Mouse (Mus musculus): ENCODE measurements around the gene Mapk14. TPM values are rescaled to one million over a fixed set of nuclear protein-coding genes. Genes with fewer than 3 reads are reported as not detected.
A peak's percentile ranks its signal among the peaks of the same experiment; 100 is the strongest.

The Mapk14 gene
- polyA plus RNA-seq, 1 experiment from 2014 or later, result 42.7 TPM

DNA sequence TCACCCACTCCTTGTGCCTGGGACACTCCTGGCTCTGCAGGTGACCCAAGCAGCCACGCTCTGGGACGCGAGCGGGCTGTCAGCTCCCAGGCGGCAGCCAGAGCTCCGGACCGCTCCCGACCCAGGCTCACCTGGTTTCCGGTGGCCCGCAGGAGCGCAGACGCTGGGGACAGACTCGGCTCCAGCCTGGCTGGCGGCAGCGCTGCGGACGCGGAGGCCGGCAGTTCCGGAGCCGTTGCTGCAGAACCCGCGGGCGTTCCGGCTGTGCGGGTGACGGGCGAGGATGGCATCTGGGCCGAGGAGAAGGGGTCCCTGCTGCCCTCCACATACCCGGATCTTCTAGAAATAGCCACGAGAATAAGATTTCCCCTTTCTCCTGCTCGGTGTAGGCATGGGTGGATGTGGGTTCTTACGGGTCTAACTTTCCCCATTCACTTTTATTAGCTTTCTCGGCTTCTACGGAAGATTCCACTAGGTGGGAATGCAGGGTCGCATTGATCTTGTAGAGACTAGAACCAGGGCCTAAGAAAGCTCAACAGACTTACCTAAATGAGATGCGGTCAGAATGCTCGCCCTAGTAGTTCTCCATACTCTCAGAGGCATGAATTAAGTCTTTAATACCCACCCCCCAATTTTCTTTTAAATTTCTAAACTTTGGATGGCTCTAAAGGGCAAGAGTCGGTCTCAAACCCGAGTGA is 1.4 kb upstream of the Mapk14 start, which contains the start of gene Slc26a8:
Slc26a8 (minus strand) TSS at position 648 of the 698 bp plus-strand sequence.
- peak within 1 kb of the TSS; percentile 85 for H3K9ac ChIP-seq
- 9% methylated on average over 40 of the region's 40 CpGs for WGBS
- no peaks in the 10 kb centered on the region for H3K9me3 ChIP-seq
- H3K4me3 ChIP-seq, result peak within 1 kb of the TSS; percentile 97
- ATAC-seq (ENCODE audit: low FRiP score, low read depth), result no peak
- peaks cover 24% of the 10 kb centered on the region for H3K4me1 ChIP-seq
- H3K36me3 ChIP-seq, result no peaks in the 10 kb centered on the region
- peaks cover 7% of the 10 kb centered on the region for H3K27me3 ChIP-seq (replicated peaks)
- H3K27ac ChIP-seq, result peak within 1 kb of the TSS; percentile 15; the same call in 1 of the 2 replicates
- H3K4me2 ChIP-seq (replicated peaks), result peak within 1 kb of the TSS; percentile 88

- Histone ChIP-seq H3K36me3 (no peaks in the 10 kb centered on the region), H3K4me1 (peaks cover 32% of the 10 kb centered on the region), H3K27me3 (replicated peaks) (peaks cover 7% of the 10 kb centered on the region), H3K9me3 (no peaks in the 10 kb centered on the region), H3K4me2 (replicated peaks) (peak overlapping the region; percentile 77), H3K27ac (peak overlapping the region; percentile 92), H3K9ac (peak overlapping the region; percentile 85), H3K4me3 (peak overlapping the region; percentile 97)
- peak; percentile 72 for ATAC-seq (ENCODE audit: low FRiP score, low read depth)
- WGBS, result under 1% methylated on average over 50 of the region's 53 CpGs
Measured at GRCm38 (mm10) chr17:28691687-28692340, 685 bp downstream of the Mapk14 start.

DNA sequence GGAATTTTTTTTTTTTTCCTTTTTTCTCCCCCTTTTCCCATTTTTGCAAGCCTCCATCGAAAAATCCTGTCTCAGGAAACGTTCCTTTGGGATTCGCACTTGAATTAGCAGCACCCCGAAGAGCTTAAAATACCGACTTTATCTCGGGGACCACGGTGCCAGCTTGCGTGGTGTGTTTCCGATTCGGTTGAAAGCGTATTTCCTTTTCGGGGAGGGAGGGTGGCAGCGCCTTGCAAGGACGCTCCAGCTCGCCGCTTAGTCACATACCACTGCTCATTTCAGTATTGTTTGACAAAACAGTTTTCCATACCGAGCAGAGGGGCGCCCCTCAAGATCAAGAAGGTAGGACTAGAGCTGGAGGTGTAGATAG is 1.2 kb downstream of the Mapk14 start:
- no peak for ATAC-seq (ENCODE audit: low FRiP score, low read depth)
- H3K4me1 ChIP-seq, result peaks cover 37% of the 10 kb centered on the region
- under 1% methylated on average over 18 of the region's 18 CpGs for WGBS

DNA sequence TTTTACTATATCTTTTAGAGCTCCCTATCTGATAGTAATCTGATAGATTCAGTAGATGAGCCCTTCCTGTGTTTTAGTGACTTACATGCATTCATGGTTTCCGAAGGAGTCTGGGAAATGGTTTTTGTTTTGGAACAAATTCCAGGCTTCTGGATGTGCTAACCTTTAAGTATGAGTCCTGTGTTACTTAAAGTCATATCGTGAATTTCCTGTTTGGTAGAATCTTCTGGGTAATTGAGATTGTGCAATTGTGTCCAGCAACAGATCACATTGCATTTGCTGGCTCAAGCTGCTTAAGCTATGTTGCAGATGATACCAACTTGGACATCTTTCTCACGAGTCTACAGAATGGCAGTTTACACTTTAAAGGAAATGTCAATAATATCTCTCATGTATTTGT is 2.0 kb downstream of the Mapk14 start:
- no peak overlapping the region for H3K27ac ChIP-seq
- 57% methylated on average over 3 of the region's 3 CpGs for WGBS
- H3K9me3 ChIP-seq, result no peaks in the 10 kb centered on the region
- no peak for ATAC-seq (ENCODE audit: low FRiP score, low read depth)
- no peaks in the 10 kb centered on the region for H3K36me3 ChIP-seq
- no peak overlapping the region for H3K9ac ChIP-seq
- H3K4me3 ChIP-seq, result peak overlapping the region; percentile 97; the same call in 1 of the 2 replicates
- H3K4me1 ChIP-seq, result peaks cover 44% of the 10 kb centered on the region
- H3K27me3 ChIP-seq (replicated peaks), result peaks cover 7% of the 10 kb centered on the region
- peak overlapping the region; percentile 77 for H3K4me2 ChIP-seq (replicated peaks)

More for the DNA sequence above, 1.2 kb downstream of the Mapk14 start:
- peak overlapping the region; percentile 77 for H3K4me2 ChIP-seq (replicated peaks)
- H3K9me3 ChIP-seq, result no peaks in the 10 kb centered on the region
- peaks cover 7% of the 10 kb centered on the region for H3K27me3 ChIP-seq (replicated peaks)
- H3K9ac ChIP-seq, result peak overlapping the region; percentile 85
- H3K4me3 ChIP-seq, result peak overlapping the region; percentile 97
- H3K27ac ChIP-seq, result 0 out of 2 replicates have a peak overlapping the region, but pooled peaks have one; percentile 92
- H3K36me3 ChIP-seq, result no peaks in the 10 kb centered on the region

GRCm38 (mm10) chr17:28694078-28694477 is 2.9 kb downstream of the Mapk14 start:
- peaks cover 5% of the 10 kb centered on the region for H3K27me3 ChIP-seq (replicated peaks)
- no peak overlapping the region for H3K27ac ChIP-seq
- no peak for ATAC-seq (ENCODE audit: low FRiP score, low read depth)
- H3K4me1 ChIP-seq, result peaks cover 49% of the 10 kb centered on the region
- no peak overlapping the region for H3K4me3 ChIP-seq
- H3K9ac ChIP-seq, result no peak overlapping the region; the same call in 1 of the 2 replicates
- H3K4me2 ChIP-seq (replicated peaks), result no peak overlapping the region; the same call in 1 of the 2 replicates
- 76% methylated on average over 2 of the region's 2 CpGs for WGBS
- H3K9me3 ChIP-seq, result no peaks in the 10 kb centered on the region
- no peaks in the 10 kb centered on the region for H3K36me3 ChIP-seq

GRCm38 (mm10) chr17:28694832-28695231 is 3.7 kb downstream of the Mapk14 start:
- no peak overlapping the region for H3K27ac ChIP-seq
- H3K27me3 ChIP-seq (replicated peaks), result no peaks in the 10 kb centered on the region
- H3K4me3 ChIP-seq, result no peak overlapping the region
- no peak overlapping the region for H3K4me2 ChIP-seq (replicated peaks)
- no peaks in the 10 kb centered on the region for H3K9me3 ChIP-seq
- H3K36me3 ChIP-seq, result no peaks in the 10 kb centered on the region
- WGBS, result 73% methylated on average over 4 of the region's 4 CpGs
- peaks cover 42% of the 10 kb centered on the region for H3K4me1 ChIP-seq
- H3K9ac ChIP-seq, result no peak overlapping the region
- ATAC-seq (ENCODE audit: low FRiP score, low read depth), result no peak

GRCm38 (mm10) chr17:28696641-28697040 is 5.5 kb downstream of the Mapk14 start:
- 0 out of 2 replicates have a peak overlapping the region, but pooled peaks have one; percentile 21 for H3K9ac ChIP-seq

GRCm38 (mm10) chr17:28697290-28698195 is 6.4 kb downstream of the Mapk14 start:
- no peaks in the 10 kb centered on the region for H3K9me3 ChIP-seq
- no peaks in the 10 kb centered on the region for H3K27me3 ChIP-seq (replicated peaks)
- H3K4me3 ChIP-seq, result no peak overlapping the region
- H3K4me1 ChIP-seq, result peaks cover 38% of the 10 kb centered on the region
- no peak overlapping the region for H3K27ac ChIP-seq
- H3K4me2 ChIP-seq (replicated peaks), result no peak overlapping the region
- 82% methylated on average over 13 of the region's 13 CpGs for WGBS
- no peak overlapping the region for H3K9ac ChIP-seq
- no peaks in the 10 kb centered on the region for H3K36me3 ChIP-seq
- ATAC-seq (ENCODE audit: low FRiP score, low read depth), result no peak

More at GRCm38 (mm10) chr17:28696641-28697040, 5.5 kb downstream of the Mapk14 start:
- no peak for ATAC-seq (ENCODE audit: low FRiP score, low read depth)
- Histone ChIP-seq H3K9me3 (no peaks in the 10 kb centered on the region), H3K4me1 (peaks cover 39% of the 10 kb centered on the region), H3K4me3 (no peak overlapping the region), H3K27me3 (replicated peaks) (no peaks in the 10 kb centered on the region), H3K27ac (no peak overlapping the region), H3K36me3 (no peaks in the 10 kb centered on the region), H3K4me2 (replicated peaks) (no peak overlapping the region)
- 45% methylated on average over 2 of the region's 2 CpGs for WGBS

DNA sequence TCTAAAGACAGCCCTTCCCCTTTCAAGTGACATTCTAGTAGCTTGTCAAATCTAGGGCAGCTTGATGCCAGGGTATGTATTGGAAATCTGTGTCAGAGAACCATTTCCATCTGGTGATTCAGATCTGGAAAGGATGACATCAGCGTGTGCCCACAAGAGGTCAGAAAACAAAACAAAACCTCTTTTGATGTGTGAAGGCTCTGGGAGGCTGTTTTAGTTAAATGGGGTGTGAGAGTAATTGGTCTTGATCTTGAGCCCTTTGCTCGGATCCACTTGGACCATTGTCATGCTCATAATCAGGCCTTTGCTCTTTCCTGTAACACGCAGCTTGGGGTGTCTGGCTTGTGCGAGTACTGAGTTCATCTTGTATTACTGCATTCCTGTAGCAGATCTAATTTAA is 7.1 kb downstream of the Mapk14 start:
- Histone ChIP-seq H3K9me3 (no peaks in the 10 kb centered on the region), H3K36me3 (no peaks in the 10 kb centered on the region), H3K9ac (no peak overlapping the region), H3K4me3 (no peak overlapping the region), H3K27ac (no peak overlapping the region), H3K4me2 (replicated peaks) (no peak overlapping the region), H3K4me1 (peaks cover 31% of the 10 kb centered on the region), H3K27me3 (replicated peaks) (no peaks in the 10 kb centered on the region)
- 30% methylated on average over 4 of the region's 4 CpGs for WGBS
- no peak for ATAC-seq (ENCODE audit: low FRiP score, low read depth)

- H3K9ac ChIP-seq, result no peak overlapping the region
- no peaks in the 10 kb centered on the region for H3K27me3 ChIP-seq (replicated peaks)
- H3K4me1 ChIP-seq, result peaks cover 27% of the 10 kb centered on the region
- H3K27ac ChIP-seq, result no peak overlapping the region
- no peak overlapping the region for H3K4me3 ChIP-seq
- H3K9me3 ChIP-seq, result no peaks in the 10 kb centered on the region
- ATAC-seq (ENCODE audit: low FRiP score, low read depth), result no peak
- 93% methylated on average over 2 of the region's 2 CpGs for whole genome bisulfite sequencing
- no peaks in the 10 kb centered on the region for H3K36me3 ChIP-seq
- no peak overlapping the region for H3K4me2 ChIP-seq (replicated peaks)
Measured at GRCm38 (mm10) chr17:28698672-28699071, 7.5 kb downstream of the Mapk14 start.

DNA sequence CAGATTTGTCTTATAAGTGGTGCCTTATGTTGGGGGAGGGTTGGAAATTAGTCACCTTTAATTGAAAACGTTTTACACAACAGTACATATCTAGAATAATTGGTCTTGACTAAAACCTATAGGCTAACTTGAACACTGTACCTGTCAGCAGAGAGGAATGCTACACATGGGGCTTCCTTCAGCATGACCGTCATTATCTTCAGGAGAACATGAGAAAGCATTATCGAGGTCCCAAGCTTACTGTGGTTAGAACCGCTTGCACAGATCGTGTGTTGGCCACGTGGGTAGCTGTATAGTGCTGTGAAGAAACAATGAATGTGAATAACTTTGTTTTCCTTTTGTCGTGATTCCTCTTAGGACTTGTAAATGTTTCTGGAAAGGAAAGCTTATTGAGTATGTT is 8.7 kb downstream of the Mapk14 start:
- Histone ChIP-seq H3K9ac (no peak overlapping the region), H3K4me1 (peaks cover 25% of the 10 kb centered on the region), H3K4me3 (no peak overlapping the region), H3K36me3 (no peaks in the 10 kb centered on the region), H3K4me2 (replicated peaks) (no peak overlapping the region), H3K27ac (no peak overlapping the region), H3K27me3 (replicated peaks) (no peaks in the 10 kb centered on the region), H3K9me3 (no peaks in the 10 kb centered on the region)
- WGBS, result 88% methylated on average over 7 of the region's 7 CpGs
- no peak for ATAC-seq (ENCODE audit: low FRiP score, low read depth)

GRCm38 (mm10) chr17:28701171-28701570 is 10.0 kb downstream of the Mapk14 start:
- no peak for ATAC-seq (ENCODE audit: low FRiP score, low read depth)
- Histone ChIP-seq H3K27ac (no peak overlapping the region), H3K27me3 (replicated peaks) (no peaks in the 10 kb centered on the region), H3K36me3 (no peaks in the 10 kb centered on the region), H3K4me3 (no peak overlapping the region), H3K9me3 (no peaks in the 10 kb centered on the region), H3K4me2 (replicated peaks) (no peak overlapping the region), H3K4me1 (peaks cover 22% of the 10 kb centered on the region), H3K9ac (no peak overlapping the region)
- 96% methylated on average over 4 of the region's 4 CpGs for WGBS

All from neural tube, embryonic 12.5 days (tissue).